Mouse (Mus musculus): ENCODE data around the gene Hspa1a. TPM values are rescaled to one million over a fixed set of nuclear protein-coding genes. Genes with fewer than 3 reads are reported as not detected.

Hspa1a gene
- polyA plus RNA-seq, 1 experiment from 2014 or later = 2.4 TPM

GRCm38 (mm10) chr17:34928841-34929240 lies 43.1 kb downstream of the Hspa1a start:
- DNase-seq (ENCODE audit: low spot score) = no peak
- H3K27ac ChIP-seq = peak overlapping the region; percentile 44; the same call in 1 of the 2 replicates
- peaks cover 17% of the 10 kb centered on the region for H3K4me1 ChIP-seq
- H3K4me3 ChIP-seq = peak overlapping the region; percentile 19; the same call in 1 of the 2 replicates
- H3K27me3 ChIP-seq (ENCODE audit: insufficient read depth, poor library complexity, severe bottlenecking) = no peaks in the 10 kb centered on the region
- peaks cover 11% of the 10 kb centered on the region for H3K36me3 ChIP-seq
- WGBS = 47% methylated on average over 4 of the region's 4 CpGs
- H3K9me3 ChIP-seq = no peaks in the 10 kb centered on the region

- DNase-seq (ENCODE audit: low spot score) = no peak
- Histone ChIP-seq H3K27ac (0 out of 2 replicates have a peak overlapping the region, but pooled peaks have one; percentile 1), H3K9me3 (no peaks in the 10 kb centered on the region), H3K27me3 (ENCODE audit: insufficient read depth, poor library complexity, severe bottlenecking) (no peaks in the 10 kb centered on the region), H3K4me1 (peaks cover 15% of the 10 kb centered on the region), H3K4me3 (no peak overlapping the region), H3K36me3 (no peaks in the 10 kb centered on the region)
- 83% methylated on average over 18 of the region's 18 CpGs for WGBS
Observed at GRCm38 (mm10) chr17:34927306-34928019, 44.5 kb downstream of the Hspa1a start.

DNA sequence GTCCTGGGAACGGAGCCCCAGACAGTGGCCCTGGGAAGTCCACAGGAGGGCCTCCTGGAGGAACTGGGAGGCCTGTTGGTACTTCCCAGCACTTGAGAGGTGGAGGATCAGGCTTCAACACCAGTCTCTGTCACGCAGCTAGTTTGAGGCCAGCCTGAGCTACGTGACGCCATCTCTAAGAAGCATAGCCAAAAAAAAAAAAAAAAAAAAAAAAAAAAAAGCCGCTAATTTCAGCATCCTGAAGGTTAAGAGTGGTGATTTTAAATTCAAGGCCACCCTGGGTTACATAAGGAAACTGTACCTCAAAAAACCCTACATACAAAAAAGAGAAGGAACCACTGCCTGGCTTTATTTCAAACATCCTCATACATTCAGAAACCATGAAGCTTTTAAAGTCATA lies 47.7 kb downstream of the Hspa1a start:
- no peak for DNase-seq (ENCODE audit: low spot score)
- Histone ChIP-seq H3K9me3 (no peaks in the 10 kb centered on the region), H3K4me3 (no peak overlapping the region)

DNA sequence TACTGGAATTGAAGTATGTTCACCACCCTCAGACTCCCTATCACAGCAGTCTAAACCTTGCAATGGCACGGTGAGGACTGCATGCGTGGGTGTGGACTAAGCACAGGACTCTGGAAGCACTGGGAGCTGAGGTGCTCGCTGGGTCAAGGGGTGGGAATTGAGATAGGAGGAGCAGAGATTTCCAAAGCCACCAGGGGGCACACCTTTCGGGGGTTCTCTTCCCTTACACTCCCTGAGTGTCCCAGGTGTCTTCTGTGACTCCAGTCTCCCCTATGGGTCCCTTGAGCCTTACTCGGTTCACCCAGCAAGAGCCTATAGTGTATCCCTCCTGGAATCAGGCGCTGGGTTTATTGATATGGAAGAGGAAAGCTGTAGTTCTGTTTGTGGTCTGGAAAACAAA lies 49.0 kb downstream of the Hspa1a start:
- no peak overlapping the region for H3K27ac ChIP-seq
- H3K36me3 ChIP-seq = no peaks in the 10 kb centered on the region
- no peak for DNase-seq (ENCODE audit: low spot score)
- 40% methylated on average over 6 of the region's 6 CpGs for WGBS
- no peaks in the 10 kb centered on the region for H3K27me3 ChIP-seq (ENCODE audit: insufficient read depth, poor library complexity, severe bottlenecking)
- no peaks in the 10 kb centered on the region; the same call in 1 of the 2 replicates for H3K4me1 ChIP-seq
- H3K4me3 ChIP-seq = no peak overlapping the region
- H3K9me3 ChIP-seq = no peaks in the 10 kb centered on the region

More for the DNA sequence above, 47.7 kb downstream of the Hspa1a start:
- no peak overlapping the region for H3K27ac ChIP-seq
- no peaks in the 10 kb centered on the region for H3K36me3 ChIP-seq
- peaks cover 7% of the 10 kb centered on the region for H3K4me1 ChIP-seq
- WGBS = 66% methylated on average over 5 of the region's 5 CpGs
- no peaks in the 10 kb centered on the region for H3K27me3 ChIP-seq (ENCODE audit: insufficient read depth, poor library complexity, severe bottlenecking)

Other genes with a start within 250 kb of the Hspa1a start
- not detected in 2 replicates for gene C4b, start 228.3 kb downstream of the Hspa1a start, polyA plus RNA-seq (2016; fragmentation: Nextera tagmentation; extraction: Ambion mirVana)
- gene Cyp21a1, start 167.6 kb downstream of the Hspa1a start, polyA plus RNA-seq (2016; fragmentation: Nextera tagmentation; extraction: Ambion mirVana) = not detected in 2 replicates
- gene Stk19, start 135.2 kb downstream of the Hspa1a start, polyA plus RNA-seq (2016; fragmentation: Nextera tagmentation; extraction: Ambion mirVana) = 22.3 and 22.8 TPM in 2 replicates
- gene Dxo, start 135.1 kb downstream of the Hspa1a start, polyA plus RNA-seq (2016; fragmentation: Nextera tagmentation; extraction: Ambion mirVana) = 48.1 and 62.2 TPM in 2 replicates
- gene Skiv2l, start 121.9 kb downstream of the Hspa1a start, polyA plus RNA-seq (2016; fragmentation: Nextera tagmentation; extraction: Ambion mirVana) = 39.9 and 43.6 TPM in 2 replicates
- 89.6 and 104 TPM in 2 replicates for gene Nelfe, start 121.8 kb downstream of the Hspa1a start, polyA plus RNA-seq (2016; fragmentation: Nextera tagmentation; extraction: Ambion mirVana)
- 1.3 and 11.4 TPM in 2 replicates for gene Cfb, start 109.6 kb downstream of the Hspa1a start, polyA plus RNA-seq (2016; fragmentation: Nextera tagmentation; extraction: Ambion mirVana)
- 2.2 and 4.1 TPM in 2 replicates for gene Zbtb12, start 92.7 kb downstream of the Hspa1a start, polyA plus RNA-seq (2016; fragmentation: Nextera tagmentation; extraction: Ambion mirVana)
- gene Gm20547, start 90.1 kb downstream of the Hspa1a start, polyA plus RNA-seq (2016; fragmentation: Nextera tagmentation; extraction: Ambion mirVana) = not detected in 2 replicates
- 0.67 and 1.6 TPM in 2 replicates for gene C2, start 73.9 kb downstream of the Hspa1a start, polyA plus RNA-seq (2016; fragmentation: Nextera tagmentation; extraction: Ambion mirVana)
- gene Ehmt2, start 73.7 kb downstream of the Hspa1a start, polyA plus RNA-seq (2016; fragmentation: Nextera tagmentation; extraction: Ambion mirVana) = 46.3 and 66.0 TPM in 2 replicates
- 0.10 and 0.41 TPM in 2 replicates for gene Slc44a4, start 57.7 kb downstream of the Hspa1a start, polyA plus RNA-seq (2016; fragmentation: Nextera tagmentation; extraction: Ambion mirVana)
- 21.3 and 25.5 TPM in 2 replicates for gene Neu1, start 40.9 kb downstream of the Hspa1a start, polyA plus RNA-seq (2016; fragmentation: Nextera tagmentation; extraction: Ambion mirVana)
- gene Hspa1b, start 12.9 kb downstream of the Hspa1a start, polyA plus RNA-seq (2016; fragmentation: Nextera tagmentation; extraction: Ambion mirVana) = 0.20 TPM in 1 of 2 replicates, not detected in the other
- 0.52 TPM in 1 of 2 replicates, not detected in the other for gene Gm20481, start 2.2 kb downstream of the Hspa1a start, polyA plus RNA-seq (2016; fragmentation: Nextera tagmentation; extraction: Ambion mirVana)
- gene Hspa1l, start 547 bp upstream of the Hspa1a start, polyA plus RNA-seq (2016; fragmentation: Nextera tagmentation; extraction: Ambion mirVana) = 1.6 and 1.7 TPM in 2 replicates
- 197 and 247 TPM in 2 replicates for gene Lsm2, start 9.7 kb upstream of the Hspa1a start, polyA plus RNA-seq (2016; fragmentation: Nextera tagmentation; extraction: Ambion mirVana)
- 112 and 166 TPM in 2 replicates for gene Vars, start 28.8 kb upstream of the Hspa1a start, polyA plus RNA-seq (2016; fragmentation: Nextera tagmentation; extraction: Ambion mirVana)
- 0.26 and 0.34 TPM in 2 replicates for gene Vwa7, start 44.4 kb upstream of the Hspa1a start, polyA plus RNA-seq (2016; fragmentation: Nextera tagmentation; extraction: Ambion mirVana)
- 3.3 and 4.0 TPM in 2 replicates for gene Sapcd1, start 55.9 kb upstream of the Hspa1a start, polyA plus RNA-seq (2016; fragmentation: Nextera tagmentation; extraction: Ambion mirVana)
- gene Msh5, start 74.6 kb upstream of the Hspa1a start, polyA plus RNA-seq (2016; fragmentation: Nextera tagmentation; extraction: Ambion mirVana) = 3.9 and 5.4 TPM in 2 replicates
- 374 and 380 TPM in 2 replicates for gene Clic1, start 77.8 kb upstream of the Hspa1a start, polyA plus RNA-seq (2016; fragmentation: Nextera tagmentation; extraction: Ambion mirVana)
- gene Ddah2, start 86.9 kb upstream of the Hspa1a start, polyA plus RNA-seq (2016; fragmentation: Nextera tagmentation; extraction: Ambion mirVana) = 192 and 290 TPM in 2 replicates
- not detected in 2 replicates for gene Ly6g6c, start 93.2 kb upstream of the Hspa1a start, polyA plus RNA-seq (2016; fragmentation: Nextera tagmentation; extraction: Ambion mirVana)
- gene Mpig6b, start 94.0 kb upstream of the Hspa1a start, polyA plus RNA-seq (2016; fragmentation: Nextera tagmentation; extraction: Ambion mirVana) = 0.63 and 1.0 TPM in 2 replicates
- 0.18 and 0.39 TPM in 2 replicates for gene Ly6g6e, start 104.7 kb upstream of the Hspa1a start, polyA plus RNA-seq (2016; fragmentation: Nextera tagmentation; extraction: Ambion mirVana)
- gene Ly6g6d, start 105.9 kb upstream of the Hspa1a start, polyA plus RNA-seq (2016; fragmentation: Nextera tagmentation; extraction: Ambion mirVana) = 2.5 and 2.6 TPM in 2 replicates
- 0.91 and 1.0 TPM in 2 replicates for gene Ly6g6f, start 113.5 kb upstream of the Hspa1a start, polyA plus RNA-seq (2016; fragmentation: Nextera tagmentation; extraction: Ambion mirVana)
- gene Abhd16a, start 117.1 kb upstream of the Hspa1a start, polyA plus RNA-seq (2016; fragmentation: Nextera tagmentation; extraction: Ambion mirVana) = 66.7 and 69.8 TPM in 2 replicates
- gene Ly6g5c, start 136.1 kb upstream of the Hspa1a start, polyA plus RNA-seq (2016; fragmentation: Nextera tagmentation; extraction: Ambion mirVana) = not detected in 2 replicates
- 0.73 and 0.99 TPM in 2 replicates for gene Ly6g5b, start 143.3 kb upstream of the Hspa1a start, polyA plus RNA-seq (2016; fragmentation: Nextera tagmentation; extraction: Ambion mirVana)
- 17.1 and 24.5 TPM in 2 replicates for gene Gpank1, start 149.3 kb upstream of the Hspa1a start, polyA plus RNA-seq (2016; fragmentation: Nextera tagmentation; extraction: Ambion mirVana)
- gene Csnk2b, start 149.9 kb upstream of the Hspa1a start, polyA plus RNA-seq (2016; fragmentation: Nextera tagmentation; extraction: Ambion mirVana) = 220 and 246 TPM in 2 replicates
- 7.4 and 11.5 TPM in 2 replicates for gene D17H6S53E, start 154.2 kb upstream of the Hspa1a start, polyA plus RNA-seq (2016; fragmentation: Nextera tagmentation; extraction: Ambion mirVana)
- gene Apom, start 159.9 kb upstream of the Hspa1a start, polyA plus RNA-seq (2016; fragmentation: Nextera tagmentation; extraction: Ambion mirVana) = 3.0 and 72.5 TPM in 2 replicates
- 51.4 and 65.5 TPM in 2 replicates for gene Bag6, start 163.0 kb upstream of the Hspa1a start, polyA plus RNA-seq (2016; fragmentation: Nextera tagmentation; extraction: Ambion mirVana)
- gene Prrc2a, start 192.7 kb upstream of the Hspa1a start, polyA plus RNA-seq (2016; fragmentation: Nextera tagmentation; extraction: Ambion mirVana) = 137 and 161 TPM in 2 replicates
- 0.85 and 2.1 TPM in 2 replicates for gene Aif1, start 203.9 kb upstream of the Hspa1a start, polyA plus RNA-seq (2016; fragmentation: Nextera tagmentation; extraction: Ambion mirVana)
- 1.5 and 2.2 TPM in 2 replicates for gene Lst1, start 216.3 kb upstream of the Hspa1a start, polyA plus RNA-seq (2016; fragmentation: Nextera tagmentation; extraction: Ambion mirVana)
- 0.15 TPM in 1 of 2 replicates, not detected in the other for gene Ltb, start 222.3 kb upstream of the Hspa1a start, polyA plus RNA-seq (2016; fragmentation: Nextera tagmentation; extraction: Ambion mirVana)
- 0.15 TPM in 1 of 2 replicates, not detected in the other for gene Tnf, start 229.9 kb upstream of the Hspa1a start, polyA plus RNA-seq (2016; fragmentation: Nextera tagmentation; extraction: Ambion mirVana)
- gene Lta, start 233.2 kb upstream of the Hspa1a start, polyA plus RNA-seq (2016; fragmentation: Nextera tagmentation; extraction: Ambion mirVana) = not detected in 2 replicates
- gene Gm16181, start 248.7 kb upstream of the Hspa1a start, polyA plus RNA-seq (2016; fragmentation: Nextera tagmentation; extraction: Ambion mirVana) = 0.30 TPM in 1 of 2 replicates, not detected in the other